Mouse (Mus musculus): Measurements from ENCODE around the gene Osbpl2. TPM values are rescaled to one million over a fixed set of nuclear protein-coding genes. Genes with fewer than 3 reads are reported as not detected.

Gene Osbpl2
- 23.2 and 33.8 TPM in 2 replicates for polyA plus RNA-seq (2021; fragmentation: Nextera tagmentation)
- long read RNA-seq, experiment 1, transcript Osbpl2-201 (14 exons, 2,805 nt): major isoform, 278 of 405 reads
- long read RNA-seq, experiment 1, partial matches to known transcripts: 77 of 405 reads
- long read RNA-seq, experiment 1, other reads (novel, unspliced or antisense): 48 of 405 reads
- long read RNA-seq, experiment 2, transcript Osbpl2-201 (14 exons, 2,805 nt): major isoform, 23 of 74 reads
- long read RNA-seq, experiment 2, partial matches to known transcripts: 44 of 74 reads
- long read RNA-seq, experiment 2, other reads (novel, unspliced or antisense): 7 of 74 reads

GRCm38 (mm10) chr2:180118661-180119438, at the start of gene Osbpl2:
Osbpl2 (plus strand) TSS chr2:180119306.

GRCm38 (mm10) chr2:180070481-180071453, 48.3 kb upstream of the Osbpl2 start, which contains the start of gene Mtg2:
Mtg2 (plus strand) TSS chr2:180070588.

GRCm38 (mm10) chr2:180103978-180104658, 15.0 kb upstream of the Osbpl2 start, which contains the start of gene Hrh3:
Hrh3 (minus strand) TSS chr2:180104488.

GRCm38 (mm10) chr2:180170806-180171521, 51.9 kb downstream of the Osbpl2 start, which contains the start of gene Adrm1:
Adrm1 (plus strand) TSS chr2:180171485.

Other genes starting within 250 kb of the Osbpl2 start
- 0.85 and 1.2 TPM in 2 replicates for gene Taf4, start 142.7 kb upstream of the Osbpl2 start, polyA plus RNA-seq (2021; fragmentation: Nextera tagmentation)
- gene Lsm14b, start 94.3 kb upstream of the Osbpl2 start, polyA plus RNA-seq (2021; fragmentation: Nextera tagmentation): 2.1 and 2.7 TPM in 2 replicates
- gene Psma7, start 76.9 kb upstream of the Osbpl2 start, polyA plus RNA-seq (2021; fragmentation: Nextera tagmentation): 600 and 641 TPM in 2 replicates
- gene Ss18l1, start 76.8 kb upstream of the Osbpl2 start, polyA plus RNA-seq (2021; fragmentation: Nextera tagmentation): 13.3 and 16.0 TPM in 2 replicates
- 17.7 and 21.4 TPM in 2 replicates for gene Mtg2, start 48.7 kb upstream of the Osbpl2 start, polyA plus RNA-seq (2021; fragmentation: Nextera tagmentation)
- gene Hrh3, start 14.8 kb upstream of the Osbpl2 start, polyA plus RNA-seq (2021; fragmentation: Nextera tagmentation): 52.0 and 77.2 TPM in 2 replicates
- gene Adrm1, start 52.2 kb downstream of the Osbpl2 start, polyA plus RNA-seq (2021; fragmentation: Nextera tagmentation): 113 and 133 TPM in 2 replicates
- 0.70 and 0.72 TPM in 2 replicates for gene Lama5, start 106.6 kb downstream of the Osbpl2 start, polyA plus RNA-seq (2021; fragmentation: Nextera tagmentation)
- 2,420 and 3,364 TPM in 2 replicates for gene Rps21, start 138.1 kb downstream of the Osbpl2 start, polyA plus RNA-seq (2021; fragmentation: Nextera tagmentation)
- gene Cables2, start 154.2 kb downstream of the Osbpl2 start, polyA plus RNA-seq (2021; fragmentation: Nextera tagmentation): 5.1 and 6.5 TPM in 2 replicates
- not detected in 2 replicates for gene Rbbp8nl, start 170.6 kb downstream of the Osbpl2 start, polyA plus RNA-seq (2021; fragmentation: Nextera tagmentation)
- gene Gata5, start 215.4 kb downstream of the Osbpl2 start, polyA plus RNA-seq (2021; fragmentation: Nextera tagmentation): not detected in 2 replicates

Data from left cerebral cortex, adult 6 months (tissue).